Mouse (Mus musculus): ENCODE measurements around the gene H3f3a. TPM values are rescaled to one million over a fixed set of nuclear protein-coding genes. Genes with fewer than 3 reads are reported as not detected.
A peak's percentile ranks its signal among the peaks of the same experiment; 100 is the strongest.

Gene H3f3a
- polyA plus RNA-seq, 1 experiment from 2014 or later = 2,131 TPM

GRCm38 (mm10) chr1:180799253-180799652 is 14.5 kb downstream of the H3f3a start:
- H3K9ac ChIP-seq (ENCODE audit: low read length) = no peak overlapping the region
- H3K27ac ChIP-seq (ENCODE audit: low read length) = no peak overlapping the region
- H3K36me3 ChIP-seq (ENCODE audit: control insufficient read depth, insufficient read depth, low read length) = peaks cover 27% of the 10 kb centered on the region
- H3K27me3 ChIP-seq (ENCODE audit: control insufficient read depth, insufficient read depth, low read length) = no peaks in the 10 kb centered on the region
- H3K4me1 ChIP-seq (ENCODE audit: control insufficient read depth, insufficient read depth, low read length) = 0 out of 2 replicates have a peak, but pooled peaks cover 1% of the 10 kb centered on the region
- 87% methylated on average over 5 of the region's 5 CpGs for WGBS
- no peak overlapping the region for H3K4me3 ChIP-seq (replicated peaks; ENCODE audit: low read length)
- H3K4me2 ChIP-seq (ENCODE audit: low read depth, low read length) = no peak overlapping the region
- ATAC-seq (ENCODE audit: insufficient read depth, low FRiP score) = no peak
- no peaks in the 10 kb centered on the region for H3K9me3 ChIP-seq (replicated peaks; ENCODE audit: control insufficient read depth, low read length)

GRCm38 (mm10) chr1:180798660-180799059 is 15.1 kb downstream of the H3f3a start:
- 93% methylated on average over 5 of the region's 5 CpGs for WGBS
- ATAC-seq (ENCODE audit: insufficient read depth, low FRiP score) = no peak
- no peaks in the 10 kb centered on the region for H3K27me3 ChIP-seq (ENCODE audit: control insufficient read depth, insufficient read depth, low read length)
- no peak overlapping the region for H3K4me2 ChIP-seq (ENCODE audit: low read depth, low read length)
- no peaks in the 10 kb centered on the region for H3K9me3 ChIP-seq (replicated peaks; ENCODE audit: control insufficient read depth, low read length)
- H3K4me1 ChIP-seq (ENCODE audit: control insufficient read depth, insufficient read depth, low read length) = 0 out of 2 replicates have a peak, but pooled peaks cover 7% of the 10 kb centered on the region
- H3K36me3 ChIP-seq (ENCODE audit: control insufficient read depth, insufficient read depth, low read length) = peaks cover 22% of the 10 kb centered on the region
- H3K4me3 ChIP-seq (replicated peaks; ENCODE audit: low read length) = no peak overlapping the region
- H3K9ac ChIP-seq (ENCODE audit: low read length) = no peak overlapping the region
- H3K27ac ChIP-seq (ENCODE audit: low read length) = no peak overlapping the region

- Histone ChIP-seq H3K4me3 (replicated peaks; ENCODE audit: low read length) (peak overlapping the region; percentile 42), H3K36me3 (ENCODE audit: control insufficient read depth, insufficient read depth, low read length) (no peaks in the 10 kb centered on the region), H3K4me1 (ENCODE audit: control insufficient read depth, insufficient read depth, low read length) (0 out of 2 replicates have a peak, but pooled peaks cover 8% of the 10 kb centered on the region), H3K9me3 (replicated peaks; ENCODE audit: control insufficient read depth, low read length) (no peaks in the 10 kb centered on the region), H3K9ac (ENCODE audit: low read length) (peak overlapping the region; percentile 66), H3K27me3 (ENCODE audit: control insufficient read depth, insufficient read depth, low read length) (no peaks in the 10 kb centered on the region), H3K27ac (ENCODE audit: low read length) (no peak overlapping the region), H3K4me2 (ENCODE audit: low read depth, low read length) (peak overlapping the region; percentile 76)
- ATAC-seq (ENCODE audit: insufficient read depth, low FRiP score) = peak; percentile 81
- 1% methylated on average over 21 of the region's 21 CpGs for WGBS
Observed at GRCm38 (mm10) chr1:180794170-180794569, 19.6 kb downstream of the H3f3a start.

- Histone ChIP-seq H3K9ac (ENCODE audit: low read length) (peak overlapping the region; percentile 66), H3K4me2 (ENCODE audit: low read depth, low read length) (peak overlapping the region; percentile 76), H3K4me1 (ENCODE audit: control insufficient read depth, insufficient read depth, low read length) (0 out of 2 replicates have a peak, but pooled peaks cover 8% of the 10 kb centered on the region), H3K36me3 (ENCODE audit: control insufficient read depth, insufficient read depth, low read length) (no peaks in the 10 kb centered on the region), H3K9me3 (replicated peaks; ENCODE audit: control insufficient read depth, low read length) (no peaks in the 10 kb centered on the region), H3K27me3 (ENCODE audit: control insufficient read depth, insufficient read depth, low read length) (no peaks in the 10 kb centered on the region), H3K27ac (ENCODE audit: low read length) (no peak overlapping the region), H3K4me3 (replicated peaks; ENCODE audit: low read length) (peak overlapping the region; percentile 42)
- ATAC-seq (ENCODE audit: insufficient read depth, low FRiP score) = peak; percentile 57; the same call in 1 of the 2 replicates
- WGBS = 9% methylated on average over 18 of the region's 18 CpGs
Observed at GRCm38 (mm10) chr1:180793445-180794117, 20.2 kb downstream of the H3f3a start.

- Histone ChIP-seq H3K4me3 (replicated peaks; ENCODE audit: low read length) (no peak overlapping the region), H3K27ac (ENCODE audit: low read length) (no peak overlapping the region), H3K9me3 (replicated peaks; ENCODE audit: control insufficient read depth, low read length) (no peaks in the 10 kb centered on the region), H3K36me3 (ENCODE audit: control insufficient read depth, insufficient read depth, low read length) (no peaks in the 10 kb centered on the region), H3K9ac (ENCODE audit: low read length) (no peak overlapping the region), H3K27me3 (ENCODE audit: control insufficient read depth, insufficient read depth, low read length) (no peaks in the 10 kb centered on the region), H3K4me2 (ENCODE audit: low read depth, low read length) (no peak overlapping the region), H3K4me1 (ENCODE audit: control insufficient read depth, insufficient read depth, low read length) (0 out of 2 replicates have a peak, but pooled peaks cover 8% of the 10 kb centered on the region)
- 77% methylated on average over 4 of the region's 4 CpGs for WGBS
- no peak for ATAC-seq (ENCODE audit: insufficient read depth, low FRiP score)
Observed at GRCm38 (mm10) chr1:180792814-180793213, 20.9 kb downstream of the H3f3a start.

GRCm38 (mm10) chr1:180791821-180792480 is 21.8 kb downstream of the H3f3a start:
- no peaks in the 10 kb centered on the region for H3K36me3 ChIP-seq (ENCODE audit: control insufficient read depth, insufficient read depth, low read length)
- no peak overlapping the region for H3K9ac ChIP-seq (ENCODE audit: low read length)
- 0 out of 2 replicates have a peak, but pooled peaks cover 8% of the 10 kb centered on the region for H3K4me1 ChIP-seq (ENCODE audit: control insufficient read depth, insufficient read depth, low read length)
- H3K27me3 ChIP-seq (ENCODE audit: control insufficient read depth, insufficient read depth, low read length) = no peaks in the 10 kb centered on the region
- H3K4me2 ChIP-seq (ENCODE audit: low read depth, low read length) = no peak overlapping the region
- no peak overlapping the region for H3K4me3 ChIP-seq (replicated peaks; ENCODE audit: low read length)
- no peak overlapping the region for H3K27ac ChIP-seq (ENCODE audit: low read length)
- no peak for ATAC-seq (ENCODE audit: insufficient read depth, low FRiP score)
- WGBS = 74% methylated on average over 14 of the region's 14 CpGs
- no peaks in the 10 kb centered on the region for H3K9me3 ChIP-seq (replicated peaks; ENCODE audit: control insufficient read depth, low read length)

- no peaks in the 10 kb centered on the region for H3K9me3 ChIP-seq (replicated peaks; ENCODE audit: control insufficient read depth, low read length)
- 0 out of 2 replicates have a peak overlapping the region, but pooled peaks have one; percentile 19 for H3K27ac ChIP-seq (ENCODE audit: low read length)
- ATAC-seq (ENCODE audit: insufficient read depth, low FRiP score) = no peak
- peaks cover 4% of the 10 kb centered on the region for H3K4me1 ChIP-seq (ENCODE audit: control insufficient read depth, insufficient read depth, low read length)
- no peaks in the 10 kb centered on the region for H3K36me3 ChIP-seq (ENCODE audit: control insufficient read depth, insufficient read depth, low read length)
- H3K4me3 ChIP-seq (replicated peaks; ENCODE audit: low read length) = no peak overlapping the region
- H3K4me2 ChIP-seq (ENCODE audit: low read depth, low read length) = no peak overlapping the region
- H3K27me3 ChIP-seq (ENCODE audit: control insufficient read depth, insufficient read depth, low read length) = no peaks in the 10 kb centered on the region
- 43% methylated on average over 3 of the region's 3 CpGs for WGBS
- H3K9ac ChIP-seq (ENCODE audit: low read length) = no peak overlapping the region
Observed at GRCm38 (mm10) chr1:180783580-180783928, 30.2 kb downstream of the H3f3a start.

- Histone ChIP-seq H3K36me3 (ENCODE audit: control insufficient read depth, insufficient read depth, low read length) (no peaks in the 10 kb centered on the region), H3K27ac (ENCODE audit: low read length) (peak overlapping the region; percentile 19; the same call in 1 of the 2 replicates), H3K4me3 (replicated peaks; ENCODE audit: low read length) (no peak overlapping the region), H3K27me3 (ENCODE audit: control insufficient read depth, insufficient read depth, low read length) (no peaks in the 10 kb centered on the region), H3K4me1 (ENCODE audit: control insufficient read depth, insufficient read depth, low read length) (peaks cover 6% of the 10 kb centered on the region), H3K4me2 (ENCODE audit: low read depth, low read length) (no peak overlapping the region), H3K9ac (ENCODE audit: low read length) (no peak overlapping the region), H3K9me3 (replicated peaks; ENCODE audit: control insufficient read depth, low read length) (no peaks in the 10 kb centered on the region)
- ATAC-seq (ENCODE audit: insufficient read depth, low FRiP score) = no peak
- WGBS = 41% methylated on average over 9 of the region's 9 CpGs
Observed at GRCm38 (mm10) chr1:180782906-180783579, 30.7 kb downstream of the H3f3a start.

GRCm38 (mm10) chr1:180781250-180781649 is 32.5 kb downstream of the H3f3a start:
- Histone ChIP-seq H3K4me3 (replicated peaks; ENCODE audit: low read length) (no peak overlapping the region), H3K36me3 (ENCODE audit: control insufficient read depth, insufficient read depth, low read length) (no peaks in the 10 kb centered on the region), H3K9me3 (replicated peaks; ENCODE audit: control insufficient read depth, low read length) (no peaks in the 10 kb centered on the region), H3K4me2 (ENCODE audit: low read depth, low read length) (no peak overlapping the region), H3K9ac (ENCODE audit: low read length) (no peak overlapping the region), H3K4me1 (ENCODE audit: control insufficient read depth, insufficient read depth, low read length) (peaks cover 15% of the 10 kb centered on the region), H3K27me3 (ENCODE audit: control insufficient read depth, insufficient read depth, low read length) (no peaks in the 10 kb centered on the region), H3K27ac (ENCODE audit: low read length) (no peak overlapping the region)
- 75% methylated on average over 5 of the region's 5 CpGs for WGBS
- ATAC-seq (ENCODE audit: insufficient read depth, low FRiP score) = no peak

Data from stomach, embryonic 16.5 days (tissue).